Mouse (Mus musculus): ENCODE results near the gene Rabgap1l.

Gene Rabgap1l

DNA sequence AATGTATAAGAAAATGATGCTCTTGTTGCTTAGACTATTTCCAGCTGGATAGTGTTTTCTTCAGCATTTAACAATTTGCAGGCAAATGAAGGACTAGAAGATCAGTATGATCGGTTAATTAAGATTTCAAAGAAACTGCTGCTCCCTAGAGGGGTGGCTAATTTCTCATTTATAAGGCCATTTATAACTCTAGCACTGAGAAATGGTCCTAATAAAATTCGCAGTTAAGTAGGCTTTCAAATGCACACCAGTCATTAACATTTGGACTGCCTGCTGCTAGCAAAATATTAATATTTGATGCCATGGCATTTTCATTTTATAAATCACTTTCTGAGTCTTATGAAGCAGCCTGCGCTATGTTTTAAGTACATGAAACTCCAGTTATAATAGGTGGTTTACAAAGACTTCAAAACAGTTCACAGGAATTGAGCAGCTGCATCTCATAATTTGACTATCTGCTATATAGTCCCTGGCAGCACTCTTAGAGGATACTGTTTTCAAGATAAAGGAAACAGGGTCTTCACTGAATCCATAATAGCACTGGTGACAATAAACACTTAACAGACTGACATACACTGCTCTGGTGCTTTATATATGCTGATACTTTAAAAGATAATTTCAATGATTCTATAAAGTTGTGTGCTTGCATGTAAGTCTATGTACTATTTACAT is 296.0 kb downstream of the Rabgap1l start:
- DNase-seq (ENCODE audit: low read depth, low spot score): no peak

DNA sequence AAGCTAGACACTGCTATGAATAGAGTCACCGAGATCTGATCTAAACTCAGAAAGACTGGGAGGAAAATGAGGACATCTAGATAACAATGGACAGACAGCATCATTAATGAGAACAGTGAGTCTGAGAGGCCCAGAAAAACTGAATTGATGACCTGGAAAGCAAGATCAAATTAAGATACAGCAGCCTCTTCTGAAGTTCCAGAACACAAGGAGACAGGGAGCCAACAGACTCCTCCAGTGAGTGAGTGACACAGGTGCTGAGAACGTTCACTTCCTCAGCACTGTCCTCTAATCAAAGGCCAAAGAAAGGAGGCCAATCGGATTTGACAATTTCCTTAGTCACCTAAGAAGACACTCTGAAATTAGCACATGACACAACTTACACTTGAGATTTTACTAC is 307.3 kb downstream of the Rabgap1l start:
- DNase-seq (ENCODE audit: low read depth, low spot score): no peak

DNA sequence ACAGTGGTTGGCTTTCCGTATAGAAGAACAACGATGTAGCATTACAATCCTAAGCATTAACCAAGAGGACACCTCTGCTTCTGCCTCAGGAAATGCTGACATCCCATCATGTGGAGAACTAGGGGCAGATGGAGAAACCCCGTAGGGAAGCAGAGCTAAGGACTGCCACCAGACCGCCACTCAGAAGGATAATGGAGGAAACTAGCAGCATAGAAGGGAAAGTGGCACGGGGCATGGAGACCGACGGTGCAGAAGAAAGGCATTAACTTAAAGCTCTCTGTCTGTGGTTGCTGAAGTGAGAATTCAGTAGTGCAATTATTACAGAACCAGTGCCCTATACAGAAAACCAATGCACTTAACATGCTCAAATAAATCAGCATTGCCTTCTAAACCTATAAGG is 308.0 kb downstream of the Rabgap1l start:
- no peak for DNase-seq (ENCODE audit: low read depth, low spot score)

DNA sequence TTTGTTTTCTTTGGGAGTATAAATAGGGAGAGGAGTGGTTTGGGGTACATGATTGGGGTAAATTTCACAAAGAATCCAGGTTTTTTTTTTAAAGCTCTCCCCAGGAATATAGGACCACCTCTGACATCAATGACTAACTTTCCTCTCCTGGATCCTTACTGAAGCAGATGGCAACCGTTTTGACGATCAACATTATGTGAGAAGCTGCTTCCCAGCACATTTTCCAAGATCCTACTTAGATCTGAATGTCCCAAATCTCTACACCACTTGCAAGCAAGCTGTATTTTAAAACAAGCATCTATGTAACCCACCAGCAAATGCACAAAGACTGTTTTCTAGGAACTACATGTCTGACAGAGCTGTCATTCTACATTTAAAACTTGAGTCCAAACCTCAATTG is 311.4 kb downstream of the Rabgap1l start:
- no peak for DNase-seq (ENCODE audit: low read depth, low spot score)

DNA sequence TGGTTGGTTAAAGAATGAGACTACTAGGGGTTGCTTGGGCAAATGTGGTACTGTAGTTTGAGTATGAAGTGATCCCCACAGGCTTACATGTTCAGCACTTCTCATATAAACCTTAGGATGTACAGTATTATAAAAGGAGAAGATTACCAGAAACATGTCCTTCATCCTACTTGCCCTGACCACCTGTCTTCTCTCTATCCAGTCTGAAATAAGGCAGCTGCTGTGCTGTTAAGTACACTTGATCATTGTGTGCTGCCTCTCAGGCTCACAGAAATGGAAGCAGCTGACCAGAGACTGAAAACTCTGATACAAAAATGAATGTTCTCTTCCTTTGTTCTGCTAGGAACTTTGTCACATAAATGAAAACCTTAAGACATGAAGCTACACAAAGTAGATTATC is 325.6 kb downstream of the Rabgap1l start:
- DNase-seq (ENCODE audit: low read depth, low spot score): no peak

DNA sequence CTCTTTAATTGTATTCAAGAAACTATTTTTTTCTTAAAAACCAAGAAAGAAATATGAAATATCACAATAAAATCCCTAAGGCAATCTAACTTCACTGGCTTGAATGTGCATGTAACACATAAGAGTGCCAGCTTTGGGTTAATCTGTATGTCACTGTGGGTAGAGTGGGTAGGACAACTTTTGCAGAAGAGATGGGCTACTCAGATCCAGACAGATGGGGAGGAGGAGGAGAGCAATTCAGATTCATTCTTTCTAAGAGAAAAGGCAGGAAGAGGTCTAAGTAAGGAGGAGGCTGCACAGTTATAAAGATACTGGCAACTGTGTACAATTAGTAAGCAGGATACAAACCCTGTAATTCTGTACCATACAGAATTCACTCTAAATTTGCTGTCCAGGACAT is 327.8 kb downstream of the Rabgap1l start:
- no peak for DNase-seq (ENCODE audit: low read depth, low spot score)

DNA sequence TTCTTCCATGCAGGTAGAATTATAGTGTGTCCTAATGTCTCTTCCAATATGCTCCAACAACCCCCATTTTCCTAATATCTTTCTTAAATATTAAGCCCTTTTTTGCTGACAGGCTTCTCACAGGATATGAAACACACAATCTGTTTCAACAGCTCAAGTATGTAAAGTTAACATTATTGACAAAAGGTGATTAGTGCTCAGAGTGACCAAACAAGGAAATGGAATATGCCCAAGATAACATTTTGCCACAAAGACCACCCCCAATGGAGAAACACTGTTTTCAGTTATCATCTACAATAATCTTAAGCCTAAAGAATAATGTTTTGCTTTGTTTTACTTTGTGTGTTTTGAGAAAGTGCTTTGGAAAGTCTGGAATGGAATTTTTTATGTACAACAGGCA is 328.9 kb downstream of the Rabgap1l start:
- DNase-seq (ENCODE audit: low read depth, low spot score): no peak

DNA sequence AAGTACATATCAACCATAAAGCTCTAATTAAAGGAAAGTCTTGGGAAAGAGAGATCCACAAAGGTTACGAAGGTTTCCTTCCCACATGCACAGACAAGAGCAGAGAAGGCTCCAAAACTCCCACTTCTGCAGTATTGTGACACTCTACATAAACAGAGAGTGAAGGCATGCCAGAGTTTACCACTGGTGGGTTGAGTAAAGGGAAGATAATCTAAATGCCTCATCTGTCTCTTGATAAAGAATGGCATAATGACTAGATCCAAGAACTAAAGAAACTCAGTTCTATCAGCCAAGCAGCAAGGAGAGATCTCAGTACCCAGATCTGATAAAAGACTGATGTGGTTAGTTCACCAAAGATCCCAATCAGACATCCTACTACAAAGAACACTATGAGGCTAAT is 332.7 kb downstream of the Rabgap1l start:
- no peak for DNase-seq (ENCODE audit: low read depth, low spot score)

DNA sequence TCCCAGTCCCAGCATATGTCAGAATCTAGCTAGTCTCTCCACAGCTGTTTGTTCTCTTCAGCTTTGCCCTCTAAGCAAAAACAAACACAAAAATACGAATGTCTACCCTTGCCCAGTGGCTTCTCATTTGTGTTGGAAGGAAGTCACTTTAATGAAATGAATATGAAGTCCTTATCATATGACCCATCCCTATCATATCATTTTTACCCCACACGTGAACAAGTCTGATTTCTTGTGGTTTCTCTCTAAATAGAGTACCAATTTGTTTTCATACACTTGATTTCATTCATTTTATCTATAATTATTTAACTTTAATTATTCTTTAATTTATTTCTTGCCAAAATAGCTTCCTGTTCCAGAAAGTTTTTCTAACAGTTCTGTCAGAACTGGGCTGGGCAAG is 341.3 kb downstream of the Rabgap1l start:
- DNase-seq (ENCODE audit: low read depth, low spot score): no peak

DNA sequence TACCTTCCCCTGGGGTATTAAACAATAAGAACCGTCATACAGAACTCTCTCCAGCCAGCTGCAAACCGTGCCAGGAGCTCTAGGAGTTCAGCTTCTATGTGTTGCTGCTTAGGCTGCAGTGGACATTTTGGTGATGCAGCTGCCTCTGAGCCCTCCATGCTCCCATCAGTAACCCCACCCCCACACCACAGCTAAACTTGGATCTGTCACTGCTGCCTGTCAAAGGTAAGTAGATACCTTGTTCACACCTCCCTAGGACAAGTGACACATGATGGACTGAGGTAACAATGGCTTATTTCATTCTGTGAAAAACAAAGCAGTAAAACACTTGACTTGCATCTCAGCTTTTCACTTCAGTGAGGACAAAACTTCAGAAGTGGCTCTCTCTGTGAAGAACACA is 344.3 kb downstream of the Rabgap1l start:
- DNase-seq (ENCODE audit: low read depth, low spot score): no peak

DNA sequence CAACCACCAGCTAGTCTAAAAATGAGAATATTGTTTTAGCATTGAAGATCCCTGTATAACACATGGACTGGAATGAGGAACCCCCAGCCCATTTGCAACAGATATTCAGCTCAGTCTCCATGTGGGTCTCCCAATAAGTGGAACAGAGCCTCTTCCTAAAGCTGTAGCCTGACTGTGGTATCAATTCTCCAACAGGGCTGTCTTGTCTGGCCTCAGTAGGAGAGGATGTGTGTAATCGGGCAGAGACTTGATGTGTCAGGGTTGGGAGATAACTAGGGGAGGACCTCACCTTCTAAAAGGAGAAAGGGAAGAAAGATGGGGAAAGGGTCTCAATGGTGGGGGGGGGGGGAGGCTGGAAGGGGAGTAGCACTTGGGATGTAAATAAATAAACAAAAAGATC is 346.2 kb downstream of the Rabgap1l start:
- DNase-seq (ENCODE audit: low read depth, low spot score): no peak

DNA sequence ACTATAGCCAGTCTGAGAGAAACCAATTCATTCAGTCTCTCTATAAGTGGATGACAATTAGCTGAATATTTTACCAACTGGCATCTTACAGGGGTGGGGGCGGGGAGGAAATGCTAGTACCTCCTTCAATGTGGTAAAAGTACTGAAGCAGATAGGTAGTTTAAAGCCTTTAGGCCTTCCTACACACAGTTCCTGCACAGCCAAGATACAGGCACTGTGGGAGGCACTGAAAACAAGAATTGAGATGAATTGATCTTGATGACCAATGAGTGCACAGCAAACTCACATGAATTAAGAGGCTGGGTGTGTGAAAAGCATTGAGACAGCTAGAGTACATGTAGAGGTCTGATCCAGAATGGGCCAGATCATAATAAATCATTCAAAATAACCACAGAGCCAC is 349.5 kb downstream of the Rabgap1l start:
- no peak for DNase-seq (ENCODE audit: low read depth, low spot score)

DNA sequence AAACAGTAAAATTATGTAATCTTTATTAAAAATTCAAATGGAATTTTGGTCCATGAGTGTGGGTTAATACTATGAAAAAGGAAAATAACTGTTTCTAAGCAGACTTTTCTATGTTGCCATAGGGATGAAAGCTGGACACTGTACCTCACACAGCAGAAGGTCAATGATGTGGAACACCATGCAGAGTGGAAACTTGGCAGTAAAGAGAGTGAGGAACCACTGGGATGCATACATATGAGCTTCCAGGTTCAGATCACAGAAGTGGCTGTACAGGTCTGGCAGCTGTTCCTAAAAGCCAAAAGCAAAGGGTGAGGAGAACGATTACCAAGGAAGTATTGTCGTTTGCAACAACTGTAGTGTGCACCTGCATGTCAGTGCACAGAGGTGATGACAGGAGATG is 351.3 kb downstream of the Rabgap1l start:
- no peak for DNase-seq (ENCODE audit: low read depth, low spot score)

DNA sequence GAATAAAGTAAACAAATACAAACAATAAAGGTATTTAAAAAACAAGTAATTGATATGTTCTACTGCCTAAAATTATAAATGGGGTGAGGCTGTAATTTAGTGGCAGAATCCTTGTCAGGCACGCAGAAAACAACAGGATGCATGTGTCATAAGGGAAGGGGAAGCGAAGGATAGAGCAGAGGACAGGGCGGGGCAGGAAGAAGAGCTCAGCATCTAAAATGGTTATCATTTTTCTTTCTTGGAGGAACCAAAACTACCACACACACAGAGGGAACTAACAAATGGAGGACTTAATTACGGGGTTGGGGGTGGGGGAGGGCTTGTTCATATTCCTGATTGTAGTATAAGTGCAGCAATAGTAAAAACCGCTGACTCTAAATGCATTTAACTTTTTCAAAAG is 351.9 kb downstream of the Rabgap1l start:
- DNase-seq (ENCODE audit: low read depth, low spot score): no peak

DNA sequence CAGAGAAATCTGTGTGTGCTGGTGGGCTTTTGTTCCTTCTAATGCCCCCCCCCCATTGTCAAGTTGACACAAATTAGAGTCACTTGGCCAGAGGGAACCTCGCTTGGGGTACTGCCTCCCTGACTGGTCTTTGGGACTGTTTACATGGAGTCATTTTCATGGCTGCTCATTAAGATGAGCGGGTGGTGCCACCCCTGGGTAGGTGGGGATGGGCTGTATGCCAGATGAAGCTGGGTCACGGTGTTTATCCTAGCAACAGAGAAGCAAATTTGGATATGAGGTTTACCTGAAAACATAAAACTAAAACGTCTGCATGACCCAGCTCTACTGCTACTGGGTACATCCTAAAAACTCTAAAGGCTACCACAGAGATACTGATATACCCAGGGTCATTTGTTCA is 354.2 kb downstream of the Rabgap1l start:
- no peak for DNase-seq (ENCODE audit: low read depth, low spot score)

DNA sequence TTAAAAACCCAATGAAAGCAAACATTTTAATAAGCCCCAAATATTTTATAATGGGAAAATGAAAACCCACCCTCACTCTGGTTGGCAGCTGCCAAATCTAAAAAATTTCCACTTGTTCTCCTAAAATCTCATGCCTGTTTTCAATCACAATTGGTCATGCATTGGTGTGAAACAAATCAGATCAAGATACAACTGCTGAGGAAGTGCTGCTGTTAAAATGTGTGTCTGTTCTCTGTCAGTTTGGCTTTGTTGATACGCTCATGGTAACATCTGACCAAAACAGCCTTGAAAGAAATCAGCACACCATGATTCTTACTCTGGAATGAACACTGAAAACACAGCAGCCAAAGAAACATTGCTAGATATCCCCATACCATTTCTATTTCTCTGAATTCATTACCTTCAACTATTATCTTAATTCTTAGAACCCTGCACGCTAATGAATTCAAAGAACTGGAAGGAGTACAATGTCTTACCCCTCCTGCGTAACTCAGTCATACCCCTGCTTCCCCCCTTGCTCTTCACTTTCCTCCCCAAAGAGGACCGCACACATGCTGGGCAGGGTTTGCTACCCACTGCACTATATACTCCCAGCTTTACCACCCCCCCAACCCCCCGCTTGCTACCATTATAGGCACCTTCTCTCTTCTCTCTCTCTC is 375.7 kb downstream of the Rabgap1l start:
- no peak for DNase-seq (ENCODE audit: low read depth, low spot score)

DNA sequence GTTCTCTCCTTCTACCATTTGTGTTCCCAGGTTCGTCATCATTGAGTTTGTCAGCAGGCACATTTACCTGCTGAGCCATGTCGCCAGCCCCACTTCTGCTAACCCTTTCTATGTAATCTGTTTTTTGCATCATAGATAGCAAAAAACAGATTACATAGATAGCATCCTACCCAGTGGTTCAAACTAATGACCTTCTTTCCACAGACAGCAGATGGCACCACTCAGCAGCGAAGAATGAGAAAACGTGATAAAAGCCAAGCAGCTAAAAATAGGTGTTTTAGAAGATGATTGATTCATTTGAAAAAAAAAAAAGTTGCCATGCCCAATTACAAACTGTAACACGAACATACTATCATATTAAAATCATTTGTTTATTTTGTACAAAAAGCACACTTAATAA is 382.2 kb downstream of the Rabgap1l start:
- DNase-seq (ENCODE audit: low read depth, low spot score): no peak

DNA sequence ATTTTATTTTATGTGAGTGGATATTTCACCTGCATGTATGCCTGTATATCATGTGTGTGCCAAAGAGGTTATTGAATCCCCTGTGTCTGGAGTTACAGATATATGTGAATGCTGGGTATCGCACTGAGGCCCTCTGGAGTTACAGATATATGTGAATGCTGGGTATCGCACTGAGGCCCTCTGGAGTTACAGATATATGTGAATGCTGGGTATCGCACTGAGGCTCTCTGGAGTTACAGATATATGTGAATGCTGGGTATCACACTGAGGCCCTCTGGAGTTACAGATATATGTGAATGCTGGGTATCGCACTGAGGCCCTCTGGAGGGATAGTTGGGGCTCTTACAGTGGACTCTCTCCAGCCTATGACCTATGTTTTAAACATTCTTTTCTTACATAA is 383.3 kb downstream of the Rabgap1l start:
- peak; percentile 56 for DNase-seq (ENCODE audit: low read depth, low spot score)

DNA sequence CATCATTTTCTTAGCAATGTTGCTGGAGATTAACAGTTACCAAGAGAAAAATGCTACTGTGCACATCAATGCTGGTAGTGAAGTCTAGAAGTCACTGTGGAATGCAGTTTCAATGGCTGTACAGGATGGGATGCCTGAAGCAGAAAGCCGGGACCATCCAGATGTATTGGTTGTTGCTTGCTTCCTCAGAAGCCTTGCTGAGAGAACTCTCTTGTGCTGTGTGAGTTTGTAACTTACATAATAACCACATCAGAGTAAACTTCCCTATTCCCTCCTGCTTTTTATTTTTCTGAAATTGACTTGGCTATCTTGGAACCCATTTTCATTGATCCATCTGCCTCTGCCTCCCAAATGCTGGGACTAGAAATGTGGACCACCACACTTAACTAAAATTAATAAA is 383.9 kb downstream of the Rabgap1l start:
- DNase-seq (ENCODE audit: low read depth, low spot score): no peak

DNA sequence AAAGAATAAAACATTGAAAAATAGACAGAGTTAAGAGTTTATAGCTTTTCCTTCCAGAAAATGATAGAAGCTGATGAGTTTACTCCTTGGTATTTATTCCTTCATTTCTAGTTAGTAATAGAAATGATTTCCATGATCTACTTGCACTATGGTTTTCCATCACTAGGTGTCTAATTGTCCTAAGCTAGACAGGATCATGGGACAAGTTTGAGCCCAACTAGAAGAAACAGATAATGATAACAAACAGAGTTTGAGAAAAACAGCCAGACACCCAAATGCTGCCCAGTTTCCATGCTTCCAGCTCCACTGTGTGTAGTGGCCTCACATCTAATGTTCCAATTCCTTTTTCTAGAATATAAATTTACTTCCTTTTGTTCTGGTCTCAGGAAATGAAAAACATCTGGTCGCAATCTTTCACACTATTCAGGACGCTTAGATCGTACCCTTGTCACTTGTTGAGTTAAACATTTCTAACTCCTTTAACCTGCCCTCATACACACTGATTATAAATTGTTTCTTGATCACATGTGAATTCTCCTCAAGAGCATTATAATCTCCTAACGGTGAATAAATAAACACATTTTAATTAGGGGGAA is 384.6 kb downstream of the Rabgap1l start:
- no peak for DNase-seq (ENCODE audit: low read depth, low spot score)

DNA sequence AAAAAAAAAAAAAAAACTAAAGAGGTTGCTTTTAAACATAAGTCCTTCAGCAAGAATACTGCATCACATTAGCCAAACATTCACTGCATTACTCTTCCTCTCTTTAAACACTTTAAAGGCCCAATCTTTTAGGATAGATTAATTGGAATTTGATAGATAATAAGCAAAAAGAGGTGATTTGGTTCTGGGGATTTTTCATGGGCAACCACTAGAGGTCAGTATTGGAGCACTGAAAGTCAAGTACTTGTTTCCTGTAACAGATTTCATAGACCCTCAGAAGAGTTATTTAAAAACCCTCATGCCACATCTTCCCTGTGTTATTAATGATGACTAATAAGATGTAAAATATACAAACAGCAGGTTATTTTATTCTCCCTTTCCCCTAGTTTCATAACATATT is 393.6 kb downstream of the Rabgap1l start:
- peak; percentile 62 for DNase-seq (ENCODE audit: low read depth, low spot score)

DNA sequence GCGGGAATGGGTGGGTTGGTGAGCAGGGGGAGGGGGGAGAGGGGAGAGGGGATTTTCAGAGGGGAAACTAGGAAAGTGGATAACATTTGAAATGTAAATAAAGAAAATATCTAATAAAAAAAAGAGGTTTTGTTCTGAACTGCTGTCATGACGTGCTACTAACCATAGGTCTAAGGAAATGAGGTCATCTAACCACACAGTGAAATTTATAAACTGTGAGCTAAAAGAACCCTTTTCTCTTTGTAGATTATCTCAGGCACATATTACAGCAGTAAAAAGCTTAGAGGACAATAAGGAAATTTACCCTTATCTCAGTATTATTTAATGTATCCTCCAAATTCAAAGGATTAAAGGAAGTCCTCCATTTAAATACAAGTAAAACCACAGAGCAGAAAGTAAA is 396.0 kb downstream of the Rabgap1l start:
- DNase-seq (ENCODE audit: low read depth, low spot score): no peak

DNA sequence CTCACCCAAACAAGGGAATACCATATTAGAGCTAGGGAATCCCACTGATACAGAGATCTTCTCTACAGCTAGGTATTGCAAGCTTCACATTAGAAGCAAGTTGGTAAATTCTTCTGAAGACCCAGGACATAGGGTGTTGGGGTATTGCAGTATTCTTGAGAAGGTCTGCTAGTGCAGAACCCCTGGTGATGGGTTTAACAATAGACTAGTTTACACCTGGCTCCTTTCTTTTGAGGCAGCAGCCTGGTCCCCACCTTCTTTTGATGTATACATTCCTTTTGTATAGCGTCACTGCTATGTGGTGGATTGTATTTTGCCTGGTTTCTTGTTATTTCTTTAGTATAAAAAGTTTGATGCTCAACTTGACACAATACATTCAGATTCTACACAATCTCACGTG is 405.6 kb downstream of the Rabgap1l start:
- DNase-seq (ENCODE audit: low read depth, low spot score): no peak

All from c-Kit-negative CD71-positive TER-119-positive erythroid progenitor cells, embryonic 14.5 days (primary cell).